Mouse (Mus musculus) heart, postnatal 0 days (tissue): ENCODE measurements at regions not wholly inside any gene's neighbourhood (a gene's known extent, or its start where the extent isn't known, plus 50 kb on each side); places are given as distances from the start of the nearest gene placed in this dataset.

Source experiments
- CTCF ChIP-seq: IDR thresholded peaks from 2 replicates; pipeline ENCODE4 v1.5.1; 2016; ENCODE audit warnings: antibody characterized with exemption, control low read depth, low read depth
- EP300 ChIP-seq: IDR thresholded peaks from 2 replicates; pipeline ENCODE4 v1.6.1; 2016; ENCODE audit warnings: antibody characterized with exemption, low read depth

- no peak for TF ChIP-seq CTCF
- TF ChIP-seq EP300, result no peak
These were observed 1347.7 kb downstream of the Stim2 start for GRCm38 (mm10) chr5:55345968-55346367.
